Mouse (Mus musculus): ENCODE measurements around the gene Trem2. TPM values are rescaled to one million over a fixed set of nuclear protein-coding genes. Genes with fewer than 3 reads are reported as not detected.

Gene Trem2
- 0.74 and 2.2 TPM in 2 replicates for total RNA-seq (2014; rRNA removed)
- 0.15 and 0.34 TPM in 2 replicates for polyA plus RNA-seq (2012; rRNA removed)

GRCm38 (mm10) chr17:48346231-48346630 is at the start of gene Trem2:
Trem2 (plus strand) TSS chr17:48346401.
- no peak for TF ChIP-seq POLR2A (IDR thresholded peaks at IDR 0.05; ENCODE audit: extremely low read depth, insufficient read depth, low read length)
- no peak for TF ChIP-seq CTCF (IDR thresholded peaks at IDR 0.05; ENCODE audit: low read depth, low read length)
- WGBS = 61% methylated on average over 5 of the region's 5 CpGs
- Histone ChIP-seq H3K4me1 (ENCODE audit: control insufficient read depth, insufficient read depth, low read length) (no peaks in the 10 kb centered on the region), H3K27ac (replicated peaks; ENCODE audit: insufficient read depth, low read depth, low read length) (no peak within 1 kb of the TSS), H3K4me3 (ENCODE audit: insufficient read depth, low read depth, low read length) (no peak within 1 kb of the TSS), H3K27me3 (ENCODE audit: control insufficient read depth, insufficient read depth, low read length) (no peaks in the 10 kb centered on the region), H3K36me3 (ENCODE audit: control insufficient read depth, insufficient read depth, low read length) (no peaks in the 10 kb centered on the region), H3K9ac (ENCODE audit: low read depth, low read length) (no peak within 1 kb of the TSS), H3K79me2 (ENCODE audit: control insufficient read depth, insufficient read depth, low read length) (no peaks in the 10 kb centered on the region)
- DNase-seq (ENCODE audit: extremely low read depth, low read depth, low spot score) = no peak

GRCm38 (mm10) chr17:48299203-48299602 is 47.0 kb upstream of the Trem2 start, which contains the start of gene Treml2:
Treml2 (plus strand) TSS chr17:48299498.
- no peak within 1 kb of the TSS for H3K9ac ChIP-seq (ENCODE audit: low read depth, low read length)
- 48% methylated on average over 3 of the region's 4 CpGs for WGBS
- H3K4me3 ChIP-seq (ENCODE audit: insufficient read depth, low read depth, low read length) = peak within 1 kb of the TSS; percentile 15; the same call in 1 of the 2 replicates
- H3K79me2 ChIP-seq (ENCODE audit: control insufficient read depth, insufficient read depth, low read length) = no peaks in the 10 kb centered on the region
- H3K27ac ChIP-seq (replicated peaks; ENCODE audit: insufficient read depth, low read depth, low read length) = no peak within 1 kb of the TSS
- H3K4me1 ChIP-seq (ENCODE audit: control insufficient read depth, insufficient read depth, low read length) = no peaks in the 10 kb centered on the region
- no peak for DNase-seq (ENCODE audit: extremely low read depth, low read depth, low spot score)
- H3K27me3 ChIP-seq (ENCODE audit: control insufficient read depth, insufficient read depth, low read length) = no peaks in the 10 kb centered on the region
- no peaks in the 10 kb centered on the region for H3K36me3 ChIP-seq (ENCODE audit: control insufficient read depth, insufficient read depth, low read length)
- TF ChIP-seq POLR2A (IDR thresholded peaks at IDR 0.05; ENCODE audit: extremely low read depth, insufficient read depth, low read length) (no peak), CTCF (IDR thresholded peaks at IDR 0.05; ENCODE audit: low read depth, low read length) (no peak)

- WGBS = 56% methylated on average over 5 of the region's 7 CpGs
- DNase-seq (ENCODE audit: extremely low read depth, low read depth, low spot score) = no peak
- Histone ChIP-seq H3K4me1 (ENCODE audit: control insufficient read depth, insufficient read depth, low read length) (no peaks in the 10 kb centered on the region), H3K27me3 (ENCODE audit: control insufficient read depth, insufficient read depth, low read length) (no peaks in the 10 kb centered on the region), H3K79me2 (ENCODE audit: control insufficient read depth, insufficient read depth, low read length) (no peaks in the 10 kb centered on the region), H3K9ac (ENCODE audit: low read depth, low read length) (no peak overlapping the region), H3K36me3 (ENCODE audit: control insufficient read depth, insufficient read depth, low read length) (no peaks in the 10 kb centered on the region), H3K27ac (replicated peaks; ENCODE audit: insufficient read depth, low read depth, low read length) (no peak overlapping the region), H3K4me3 (ENCODE audit: insufficient read depth, low read depth, low read length) (no peak overlapping the region)
- TF ChIP-seq CTCF (IDR thresholded peaks at IDR 0.05; ENCODE audit: low read depth, low read length) (no peak), POLR2A (IDR thresholded peaks at IDR 0.05; ENCODE audit: extremely low read depth, insufficient read depth, low read length) (no peak)
These were observed 46.4 kb upstream of the Trem2 start for GRCm38 (mm10) chr17:48299756-48300155.

- H3K4me3 ChIP-seq (ENCODE audit: insufficient read depth, low read depth, low read length) = peak overlapping the region; percentile 15; the same call in 1 of the 2 replicates
- no peaks in the 10 kb centered on the region for H3K79me2 ChIP-seq (ENCODE audit: control insufficient read depth, insufficient read depth, low read length)
- H3K36me3 ChIP-seq (ENCODE audit: control insufficient read depth, insufficient read depth, low read length) = no peaks in the 10 kb centered on the region
- DNase-seq (ENCODE audit: extremely low read depth, low read depth, low spot score) = no peak
- no peak overlapping the region for H3K9ac ChIP-seq (ENCODE audit: low read depth, low read length)
- no peaks in the 10 kb centered on the region for H3K27me3 ChIP-seq (ENCODE audit: control insufficient read depth, insufficient read depth, low read length)
- TF ChIP-seq POLR2A (IDR thresholded peaks at IDR 0.05; ENCODE audit: extremely low read depth, insufficient read depth, low read length) = no peak
- H3K27ac ChIP-seq (replicated peaks; ENCODE audit: insufficient read depth, low read depth, low read length) = no peak overlapping the region
- 63% methylated on average over 7 of the region's 7 CpGs for WGBS
- no peaks in the 10 kb centered on the region for H3K4me1 ChIP-seq (ENCODE audit: control insufficient read depth, insufficient read depth, low read length)
These were observed 46.0 kb upstream of the Trem2 start for GRCm38 (mm10) chr17:48300199-48300598.

- H3K27ac ChIP-seq (replicated peaks; ENCODE audit: insufficient read depth, low read depth, low read length) = no peak overlapping the region
- 68% methylated on average over 9 of the region's 9 CpGs for WGBS
- H3K36me3 ChIP-seq (ENCODE audit: control insufficient read depth, insufficient read depth, low read length) = no peaks in the 10 kb centered on the region
- H3K4me1 ChIP-seq (ENCODE audit: control insufficient read depth, insufficient read depth, low read length) = no peaks in the 10 kb centered on the region
- no peaks in the 10 kb centered on the region for H3K27me3 ChIP-seq (ENCODE audit: control insufficient read depth, insufficient read depth, low read length)
- no peak overlapping the region for H3K4me3 ChIP-seq (ENCODE audit: insufficient read depth, low read depth, low read length)
- no peak overlapping the region for H3K9ac ChIP-seq (ENCODE audit: low read depth, low read length)
- H3K79me2 ChIP-seq (ENCODE audit: control insufficient read depth, insufficient read depth, low read length) = no peaks in the 10 kb centered on the region
- TF ChIP-seq CTCF (IDR thresholded peaks at IDR 0.05; ENCODE audit: low read depth, low read length) (no peak), POLR2A (IDR thresholded peaks at IDR 0.05; ENCODE audit: extremely low read depth, insufficient read depth, low read length) (no peak)
- peak; percentile 6 for DNase-seq (ENCODE audit: extremely low read depth, low read depth, low spot score)
These were observed 45.3 kb upstream of the Trem2 start for GRCm38 (mm10) chr17:48300861-48301260.

GRCm38 (mm10) chr17:48301792-48302191 is 44.4 kb upstream of the Trem2 start:
- Histone ChIP-seq H3K79me2 (ENCODE audit: control insufficient read depth, insufficient read depth, low read length) (no peaks in the 10 kb centered on the region), H3K27ac (replicated peaks; ENCODE audit: insufficient read depth, low read depth, low read length) (no peak overlapping the region), H3K9ac (ENCODE audit: low read depth, low read length) (no peak overlapping the region), H3K4me3 (ENCODE audit: insufficient read depth, low read depth, low read length) (no peak overlapping the region), H3K27me3 (ENCODE audit: control insufficient read depth, insufficient read depth, low read length) (no peaks in the 10 kb centered on the region), H3K36me3 (ENCODE audit: control insufficient read depth, insufficient read depth, low read length) (no peaks in the 10 kb centered on the region), H3K4me1 (ENCODE audit: control insufficient read depth, insufficient read depth, low read length) (no peaks in the 10 kb centered on the region)
- TF ChIP-seq CTCF (IDR thresholded peaks at IDR 0.05; ENCODE audit: low read depth, low read length) (no peak), POLR2A (IDR thresholded peaks at IDR 0.05; ENCODE audit: extremely low read depth, insufficient read depth, low read length) (no peak)
- no peak for DNase-seq (ENCODE audit: extremely low read depth, low read depth, low spot score)
- WGBS = 83% methylated on average over 5 of the region's 5 CpGs
